Comparison of ENCODE assay signal across 8 mouse cellular contexts in genomic region chr10:128411211-128412054, GRCm38 (mm10). TPM values are rescaled to one million over a fixed set of nuclear protein-coding genes. Genes with fewer than 3 reads are reported as not detected.
DNase-seq lines count a peak whose midpoint lies in the region; ATAC-seq and TF ChIP-seq lines count a peak whose summit lies in the region.

Nabp2 (minus strand) TSS chr10:128411492.
Rnf41 (plus strand) TSS chr10:128411657.

- peak within 1 kb of the TSS; percentile 78 for H3K4me3 ChIP-seq in cortical plate, adult 2 months (ENCODE audit: insufficient read depth, low read length)
- H3K4me3 ChIP-seq in megakaryocyte, embryonic 14.5 days (replicated peaks): peak within 1 kb of the TSS; percentile 94

- TF ChIP-seq POLR2A in cortical plate, adult 2 months (IDR thresholded peaks at IDR 0.05; ENCODE audit: extremely low read depth, insufficient read depth, low read length): peak; percentile 96

- peak within 1 kb of the TSS; percentile 44 for H3K27ac ChIP-seq in cortical plate, adult 2 months (ENCODE audit: insufficient read depth, low read length)

- DNase-seq in gastrocnemius, adult 8-10 months (ENCODE audit: low spot score in 2 of 2): peak; percentile 92 to 94
- DNase-seq in hindlimb bud, embryonic 11.5 days (ENCODE audit: extremely low spot score, low read depth, low spot score): peak; percentile 88
- DNase-seq in left cerebral cortex, adult 8-10 months (ENCODE audit: low spot score in 2 of 2): peak; percentile 92 to 95
- DNase-seq in right cerebral cortex, postnatal 10 days (ENCODE audit: low spot score in 2 of 2): peak; percentile 97 to 98
- peak; percentile 97 for DNase-seq in urinary bladder, postnatal 25 days (ENCODE audit: low spot score)

- peak; percentile 72 for ATAC-seq in activated CD4-positive, CD25-positive, alpha-beta regulatory T cell, adult 4 months

- no peaks in the 10 kb centered on the region for H3K9me3 ChIP-seq in megakaryocyte, embryonic 14.5 days

- peaks cover 7% of the 10 kb centered on the region; the same call in 1 of the 2 replicates for H3K4me1 ChIP-seq in cortical plate, adult 2 months (ENCODE audit: control insufficient read depth, insufficient read depth, low read length)
- H3K4me1 ChIP-seq in megakaryocyte, embryonic 14.5 days: peaks cover 57% of the 10 kb centered on the region

- no peaks in the 10 kb centered on the region for H3K27me3 ChIP-seq in megakaryocyte, embryonic 14.5 days (replicated peaks)

- no peak for TF ChIP-seq CTCF in cortical plate, adult 2 months (IDR thresholded peaks at IDR 0.05; ENCODE audit: extremely low read depth, insufficient read depth, low read length)

- H3K36me3 ChIP-seq in megakaryocyte, embryonic 14.5 days (replicated peaks; ENCODE audit: low read length): peaks cover 55% of the 10 kb centered on the region

RNA-seq across cellular contexts. Expression of gene Nabp2, which starts in this region (rescaled TPM):
- polyA plus RNA-seq in activated CD4-positive, CD25-positive, alpha-beta regulatory T cell, adult 4 months (2017; shearing (Covaris generic)): 10 to 100 TPM; 75.0 to 81.0 TPM
- polyA plus RNA-seq in cortical plate, adult 2 months (2012; rRNA removed): 79.4 and 83.4 TPM in 2 replicates
- 10 to 100 TPM; 59.0 to 70.3 (median 63.5) TPM for total RNA-seq in gastrocnemius, adult 8-10 months (2022)
- 10 to 100 TPM; 90.1 to 97.4 (median 94.1) TPM for total RNA-seq in left cerebral cortex, adult 8-10 months (2022)
- polyA plus RNA-seq in megakaryocyte, embryonic 14.5 days (2012; ENCODE audit: insufficient read depth, low replicate concordance): 458 and 1,055 TPM in 2 replicates

RNA-seq across cellular contexts. Expression of gene Rnf41, which starts in this region (rescaled TPM):
- 10 to 100 TPM; 26.1 to 39.3 TPM for polyA plus RNA-seq in activated CD4-positive, CD25-positive, alpha-beta regulatory T cell, adult 4 months (2017; shearing (Covaris generic))
- polyA plus RNA-seq in cortical plate, adult 2 months (2012; rRNA removed): 78.2 and 78.5 TPM in 2 replicates
- total RNA-seq in gastrocnemius, adult 8-10 months (2022): 10 to 100 TPM; 13.6 to 14.7 (median 14.1) TPM
- 10 to 100 TPM; 72.2 to 79.3 (median 73.4) TPM for total RNA-seq in left cerebral cortex, adult 8-10 months (2022)
- polyA plus RNA-seq in megakaryocyte, embryonic 14.5 days (2012; ENCODE audit: insufficient read depth, low replicate concordance): 17.0 and 19.5 TPM in 2 replicates

Comparison
In these comparisons a context has a peak if more than half of its experiments do, and no peak if none do; other contexts are left out.
1. Peak in every context shown above with its lines: DNase-seq, ATAC-seq, H3K4me3 ChIP-seq and H3K27ac ChIP-seq.
2. RNA of gene Rnf41 (total RNA-seq): 72.2 to 79.3 TPM in left cerebral cortex, adult 8-10 months; 13.6 to 14.7 TPM in gastrocnemius, adult 8-10 months; every median in the first group is over 4 times any median in the second.